Mouse (Mus musculus): ENCODE measurements around the gene Vwa8.

- TF ChIP-seq CTCF (conservative IDR thresholded peaks at IDR 0.05; ENCODE audit: low read length) (no peak), NANOG (IDR thresholded peaks at IDR 0.05; ENCODE audit: borderline replicate concordance, low read length) (no peak)
Observed at GRCm38 (mm10) chr14:78996359-78996758, 147.5 kb downstream of the Vwa8 start.
